Mouse (Mus musculus): ENCODE measurements around the gene Swi5. TPM values are rescaled to one million over a fixed set of nuclear protein-coding genes. Genes with fewer than 3 reads are reported as not detected.
A peak's percentile ranks its signal among the peaks of the same experiment; 100 is the strongest.

Gene Swi5
- 100 to 1,000 TPM; 291 to 303 TPM for total RNA-seq (2021)
- long read RNA-seq, experiment 1, transcript Swi5-207 (5 exons, 768 nt) = major isoform, 52 of 67 reads
- long read RNA-seq, experiment 1, partial matches to known transcripts = 5 of 67 reads
- long read RNA-seq, experiment 1, other reads (novel, unspliced or antisense) = 7 of 67 reads
- long read RNA-seq, experiment 2, transcript Swi5-204 (5 exons, 522 nt) = minor isoform, 10 of 338 reads
- long read RNA-seq, experiment 2, transcript Swi5-207 (5 exons, 768 nt) = major isoform, 249 of 338 reads
- long read RNA-seq, experiment 2, partial matches to known transcripts = 16 of 338 reads
- long read RNA-seq, experiment 2, other reads (novel, unspliced or antisense) = 61 of 338 reads

DNA sequence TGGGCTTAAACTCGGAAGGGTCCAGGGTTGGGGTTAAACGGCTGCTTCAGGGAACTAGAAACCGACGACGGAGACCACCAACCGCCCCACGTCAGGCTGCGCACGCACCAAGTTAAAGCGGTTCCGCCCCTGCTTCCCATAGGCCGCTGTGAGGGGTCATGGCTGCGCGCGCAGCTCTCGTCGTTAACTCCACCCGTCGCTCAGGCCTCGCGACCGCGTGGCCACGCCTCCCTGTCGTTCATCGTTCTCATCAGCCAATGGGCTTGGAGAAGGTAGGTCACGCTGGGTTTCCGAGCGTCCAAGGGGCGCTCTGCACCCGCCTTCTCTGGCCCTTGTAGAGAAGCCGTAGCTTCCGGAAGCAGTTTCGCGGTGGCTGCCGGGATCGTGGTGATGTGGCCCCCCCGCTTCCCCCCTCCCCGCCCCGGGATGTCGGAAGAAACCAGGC is at the start of gene Swi5:
Swi5 (minus strand) TSS at position 153 of the 445 bp plus-strand sequence.
- DNase-seq (ENCODE audit: low spot score in 2 of 2) = peak; percentile 92 to 96

DNA sequence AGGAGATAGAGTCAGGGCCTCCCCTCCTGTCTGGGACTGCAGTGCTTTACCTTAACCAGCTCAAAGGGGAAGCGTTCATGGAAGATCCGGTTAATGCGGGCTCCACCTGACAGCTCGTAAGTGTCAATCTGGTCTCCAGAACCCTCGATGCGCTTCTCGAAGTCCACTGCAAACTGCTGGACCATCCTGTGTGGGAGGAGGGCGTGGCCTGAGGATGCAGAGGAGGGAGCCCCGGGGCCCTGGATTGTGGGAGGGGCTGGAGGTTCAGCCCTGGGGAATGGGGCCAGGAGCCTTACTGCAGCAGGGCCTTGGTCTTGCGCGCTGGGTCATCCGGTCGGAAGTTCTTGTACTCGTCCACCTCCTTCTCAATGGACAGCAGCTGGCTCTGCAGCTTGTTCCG is 48.0 kb upstream of the Swi5 start:
- DNase-seq (ENCODE audit: low spot score in 2 of 2) = no peak

DNA sequence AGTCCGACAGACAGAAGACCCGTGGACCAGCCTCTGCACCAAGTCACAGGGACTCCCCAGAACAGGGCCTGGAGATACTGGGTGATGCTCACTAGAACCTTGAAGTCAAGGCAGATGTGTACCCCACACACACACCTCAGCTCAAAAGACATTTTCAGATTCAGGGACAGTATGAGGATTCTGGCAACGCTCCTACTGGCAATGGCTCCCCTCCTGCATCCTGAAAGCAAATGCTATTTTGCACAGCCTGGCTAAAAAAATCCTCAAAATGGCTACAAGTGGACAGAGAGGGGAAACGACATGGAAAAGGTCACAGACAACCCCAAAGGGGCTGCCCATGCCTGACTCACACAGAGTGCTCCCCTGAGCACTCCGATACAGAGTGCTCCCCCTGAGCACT is 44.3 kb upstream of the Swi5 start:
- no peak for DNase-seq (ENCODE audit: low spot score in 2 of 2)

DNA sequence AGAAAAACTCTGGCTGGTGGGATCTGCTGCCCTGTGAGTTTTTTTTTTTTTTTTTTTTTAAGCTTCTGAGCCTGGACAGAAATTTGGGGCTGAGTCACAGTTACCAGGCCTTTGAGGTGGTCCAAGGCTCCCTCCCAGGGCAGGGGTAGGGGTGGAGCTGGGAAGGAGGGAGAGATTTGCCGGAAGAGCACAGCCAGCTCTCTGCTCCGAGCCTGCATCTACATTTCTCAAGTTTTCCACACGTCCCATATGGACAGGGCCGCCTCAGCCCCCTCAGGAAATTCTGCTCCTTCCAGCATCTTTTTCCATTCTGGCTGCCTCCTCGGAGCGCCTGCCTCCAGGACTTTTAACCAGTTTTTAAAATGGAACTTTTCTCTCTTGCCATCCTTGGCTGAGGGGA is 41.7 kb upstream of the Swi5 start:
- DNase-seq (ENCODE audit: low spot score in 2 of 2) = no peak

DNA sequence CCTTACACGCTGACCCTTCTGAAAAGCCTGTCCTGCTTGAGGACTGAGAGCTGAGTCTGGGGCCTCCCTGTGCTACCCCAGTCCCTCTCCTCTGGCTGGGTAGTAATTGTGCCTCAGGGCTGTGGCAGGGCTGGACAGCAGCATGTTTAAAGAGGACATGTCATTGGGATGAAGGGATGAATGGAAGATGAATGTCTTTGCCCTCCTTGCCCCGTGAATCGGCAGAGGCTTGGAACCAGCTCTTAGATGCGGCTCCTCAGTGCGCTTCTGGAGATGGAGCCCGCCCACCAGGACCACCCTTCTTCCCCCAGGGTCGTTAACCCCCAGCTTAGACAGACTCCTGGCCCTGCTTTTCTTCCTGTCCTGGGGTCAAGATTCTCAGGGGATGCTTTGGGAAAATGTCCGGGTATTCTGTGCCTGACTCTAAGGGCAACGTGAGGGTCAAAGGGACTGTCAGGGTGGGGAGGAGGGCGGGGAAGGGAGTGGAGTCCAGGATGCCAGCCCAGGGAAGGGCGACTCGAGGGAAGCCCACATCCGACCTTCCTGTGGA is 41.1 kb upstream of the Swi5 start:
- no peak for DNase-seq (ENCODE audit: low spot score in 2 of 2)

DNA sequence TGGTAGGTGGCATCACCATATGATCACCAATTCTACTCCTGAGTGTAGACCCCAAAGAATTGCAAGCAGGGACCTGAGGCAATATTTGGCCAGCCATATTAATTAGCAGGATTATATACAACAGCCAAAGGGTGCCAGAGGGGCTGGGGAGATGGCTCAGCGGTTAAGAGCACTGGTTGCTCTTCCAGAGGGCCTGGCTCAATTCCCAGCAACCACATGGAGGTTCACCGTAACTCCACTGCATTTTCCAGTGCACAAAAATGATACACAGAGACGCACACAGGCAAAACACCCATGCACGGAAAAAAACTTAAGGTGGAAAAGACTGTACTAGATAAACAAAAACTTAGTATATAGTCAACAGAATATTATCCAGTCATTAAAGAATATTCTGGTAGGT is 39.3 kb upstream of the Swi5 start:
- DNase-seq (ENCODE audit: low spot score in 2 of 2) = no peak

DNA sequence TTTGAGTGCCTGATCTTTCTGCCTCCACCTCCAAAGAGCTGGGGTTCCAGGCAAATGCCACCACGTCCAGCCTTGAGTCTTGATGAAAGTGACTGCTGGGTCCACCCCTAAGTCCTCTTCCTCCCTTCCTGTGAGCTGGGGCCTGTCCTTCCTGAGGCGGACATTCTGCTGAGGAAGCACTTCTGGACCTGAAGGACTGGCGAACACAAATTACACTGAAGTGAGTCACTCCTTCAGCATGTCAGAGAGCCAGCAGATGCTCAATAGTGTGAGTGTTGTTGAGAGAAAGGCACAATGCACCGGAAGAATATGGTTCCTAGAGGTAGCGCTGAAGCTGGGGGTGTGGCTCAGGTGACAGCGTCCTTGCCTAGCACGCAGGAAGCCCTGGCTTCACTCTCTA is 37.5 kb upstream of the Swi5 start:
- DNase-seq (ENCODE audit: low spot score in 2 of 2) = no peak

DNA sequence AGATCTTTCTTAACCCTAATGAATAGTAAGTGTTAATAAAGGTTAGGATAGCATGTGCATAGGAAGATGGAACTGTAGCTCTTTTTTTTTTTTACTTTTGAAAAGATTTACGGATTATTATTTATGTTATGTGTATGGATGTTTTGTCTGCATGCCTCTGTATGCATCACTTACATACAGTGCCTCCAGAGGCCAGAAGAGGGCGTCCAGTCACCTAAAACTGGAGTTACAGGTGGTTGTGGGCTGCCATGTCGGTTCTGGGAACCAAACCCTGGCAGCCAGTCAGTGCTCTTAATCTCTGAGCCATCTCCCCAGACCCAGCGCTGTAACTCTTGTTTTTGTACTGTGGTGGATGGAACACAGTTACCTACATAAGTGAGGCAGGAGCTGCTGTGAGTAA is 36.4 kb upstream of the Swi5 start:
- no peak for DNase-seq (ENCODE audit: low spot score in 2 of 2)

DNA sequence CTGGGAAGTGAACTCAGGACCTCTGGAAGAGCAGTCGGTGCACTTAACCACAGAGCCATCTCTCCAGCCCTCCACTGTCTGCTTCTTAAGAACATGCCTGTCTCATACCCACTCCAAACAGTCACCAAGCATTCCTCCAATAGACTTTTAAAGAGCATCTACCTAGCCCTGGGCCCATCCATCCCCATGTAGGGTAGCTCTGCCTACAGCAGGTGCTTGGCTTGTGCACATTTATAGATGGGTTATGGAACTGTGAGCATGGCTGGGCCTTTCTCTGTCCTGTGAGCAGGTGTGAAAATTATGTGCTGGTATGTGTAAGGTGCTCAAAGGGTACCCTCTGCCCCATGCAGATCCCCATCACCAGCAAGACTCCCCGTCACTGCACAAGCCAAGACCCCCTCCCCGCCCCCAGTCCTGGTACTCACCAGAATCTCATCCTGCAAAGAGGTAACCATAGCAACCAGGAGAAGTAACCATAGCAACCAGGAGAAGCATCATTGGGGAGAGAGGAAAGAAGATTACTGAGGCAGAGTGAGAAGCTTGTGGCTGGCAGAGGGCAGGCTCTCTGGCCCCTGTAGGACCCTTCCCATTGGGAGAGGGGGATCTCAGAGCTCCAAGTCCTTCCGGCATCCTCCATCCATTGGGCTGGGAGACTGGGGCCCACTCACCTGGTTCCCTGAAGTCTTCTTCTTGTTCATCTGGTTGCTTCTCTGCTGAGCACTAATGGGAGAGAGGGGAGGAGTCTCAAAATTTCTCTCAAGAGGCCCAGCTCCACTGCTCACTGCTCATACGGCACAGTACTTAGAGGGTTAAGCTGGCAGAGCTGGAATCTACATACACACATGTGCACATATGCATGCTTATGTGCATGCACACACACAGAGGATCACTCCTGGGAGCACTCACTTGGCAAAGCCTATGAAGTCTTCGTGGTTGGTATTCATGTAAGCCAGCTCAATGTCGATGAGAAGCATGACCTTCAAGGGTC is 35.2 kb upstream of the Swi5 start:
- DNase-seq (ENCODE audit: low spot score in 2 of 2) = no peak

DNA sequence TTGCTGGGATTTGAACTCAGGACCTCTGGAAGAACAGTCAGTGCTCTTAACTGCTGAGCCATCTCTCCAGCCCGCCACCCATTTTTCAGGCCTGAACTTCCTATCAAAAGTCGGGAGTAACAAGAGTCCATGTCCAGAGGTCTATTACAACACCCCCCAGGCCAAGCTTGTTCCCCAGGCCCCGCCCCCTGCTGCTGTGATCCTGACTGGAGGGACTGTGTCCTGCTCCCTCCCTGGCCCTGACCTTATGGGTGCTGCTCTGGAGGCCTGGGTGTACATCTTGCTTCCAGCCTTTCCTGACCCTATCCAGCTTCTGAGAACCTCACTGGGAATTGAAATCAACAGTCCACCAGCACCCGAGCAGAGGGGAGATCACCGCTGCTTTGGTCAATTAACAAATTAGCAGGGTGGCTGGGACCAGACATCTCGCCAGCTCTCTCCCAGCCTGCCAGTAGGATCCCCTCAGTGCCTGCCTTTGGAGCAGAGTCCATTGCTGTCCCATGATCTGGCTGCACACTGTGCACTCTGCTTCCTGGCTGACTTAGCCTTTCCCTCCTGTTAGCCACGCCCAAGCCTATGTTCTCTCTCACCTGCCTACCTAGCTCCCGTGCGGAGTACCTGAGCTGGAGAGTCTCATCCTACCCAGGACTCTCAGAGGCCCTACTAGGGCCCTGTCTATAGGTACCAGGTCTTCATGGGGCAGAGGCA is 33.9 kb upstream of the Swi5 start:
- DNase-seq (ENCODE audit: low spot score in 2 of 2) = no peak

DNA sequence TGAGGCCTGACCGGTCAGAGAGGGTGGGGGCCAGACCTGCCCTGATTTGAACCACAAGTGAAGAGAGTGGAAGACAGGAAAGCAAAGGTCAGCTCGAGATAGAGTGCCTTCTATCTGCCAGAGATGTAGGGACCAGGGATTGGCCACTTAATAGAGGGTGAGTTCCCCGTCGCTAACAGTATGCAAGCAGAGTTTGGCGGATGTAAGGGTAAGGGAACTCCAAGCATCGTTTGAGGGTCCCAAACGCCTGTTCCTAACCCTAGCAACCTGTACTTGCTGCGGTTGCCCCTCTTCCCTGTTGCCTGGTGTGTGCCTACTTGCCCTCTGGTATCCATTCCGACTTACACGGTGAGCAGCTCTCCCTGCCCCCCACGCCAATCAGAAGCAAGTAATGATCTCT is 32.8 kb upstream of the Swi5 start:
- DNase-seq (ENCODE audit: low spot score in 2 of 2) = no peak

DNA sequence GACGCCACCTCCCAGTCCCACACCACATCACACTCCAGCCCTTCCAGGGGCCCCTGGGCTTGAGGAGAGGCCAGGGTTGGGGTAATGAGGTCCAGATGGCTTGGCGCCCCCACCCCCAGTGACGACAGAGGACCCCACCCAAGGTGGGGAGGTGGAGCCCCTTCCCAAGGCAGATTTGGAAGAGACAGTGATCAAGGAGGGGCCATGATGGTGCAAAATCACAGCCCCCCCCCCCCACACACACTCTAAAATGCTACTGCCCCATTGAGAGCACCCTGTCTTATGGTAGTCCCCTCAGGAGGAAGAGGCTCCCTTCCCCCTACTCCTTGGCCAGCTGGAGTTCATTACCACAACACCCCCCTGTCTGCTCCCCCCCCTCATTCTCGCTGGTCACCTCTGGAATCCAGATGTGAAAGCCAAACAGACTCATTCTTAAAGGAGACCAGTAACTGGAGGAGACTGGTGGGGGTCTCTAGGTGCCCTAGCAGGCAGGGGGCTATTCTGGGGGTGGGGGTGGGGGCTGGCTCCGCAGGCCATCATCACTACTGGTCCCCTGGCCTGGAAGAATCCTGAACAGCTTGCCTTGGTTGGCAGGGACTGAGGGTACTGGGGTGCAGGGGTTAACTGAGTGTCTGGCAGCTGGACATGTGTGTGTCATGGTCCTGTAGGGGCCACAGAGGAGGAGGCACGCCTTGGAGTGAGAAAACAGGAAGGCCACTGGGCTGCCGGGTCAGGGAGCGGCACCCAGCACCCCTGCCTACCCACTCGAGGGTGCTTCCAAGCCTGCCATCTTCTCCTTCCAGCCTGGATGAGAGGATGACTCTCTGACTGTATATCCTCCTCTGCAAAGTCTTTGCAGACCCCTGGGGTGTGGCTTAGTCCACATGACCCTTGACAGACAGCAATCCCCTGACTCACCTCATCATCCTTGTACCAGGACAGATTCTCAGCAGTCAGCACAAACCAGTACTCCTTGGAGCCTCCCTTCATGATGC is 32.0 kb upstream of the Swi5 start:
- DNase-seq (ENCODE audit: low spot score in 2 of 2) = no peak

DNA sequence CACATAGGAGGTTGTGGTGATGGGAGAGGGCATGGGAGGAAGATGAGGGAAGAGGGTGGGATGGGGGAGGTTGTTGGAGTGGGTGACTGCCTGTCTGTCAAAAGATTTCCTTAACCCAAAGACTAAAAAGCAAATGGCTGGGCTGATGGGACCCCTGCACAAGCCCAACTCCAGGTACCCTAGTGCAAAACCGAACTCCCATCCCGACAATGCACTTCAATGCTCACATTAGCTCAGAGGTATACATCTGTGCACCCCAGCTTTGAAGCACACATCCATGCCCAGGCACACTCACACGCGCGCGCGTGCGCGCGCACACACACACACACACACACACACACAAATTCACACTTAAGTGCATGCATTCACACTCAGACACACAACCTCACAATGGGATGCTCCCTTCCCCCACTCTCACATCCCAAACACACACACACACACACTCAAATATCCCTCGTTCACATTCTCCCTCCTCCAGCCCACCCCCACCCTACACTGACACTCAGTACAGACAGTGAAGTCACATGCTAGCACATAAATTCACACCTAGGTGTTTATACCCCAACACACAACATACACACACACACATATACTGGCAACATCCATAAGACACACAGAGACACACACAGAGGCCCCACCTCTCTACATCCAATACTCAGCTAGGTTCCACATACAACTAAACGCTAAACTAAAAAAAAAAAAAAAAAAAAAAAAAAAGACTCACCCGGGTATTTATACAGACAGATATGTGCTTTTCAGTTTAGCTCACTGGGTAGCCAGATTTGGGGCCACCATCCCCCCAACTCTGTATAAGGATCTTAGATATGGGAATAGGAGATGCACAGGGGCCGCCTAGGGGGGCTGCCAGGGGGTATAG is 31.1 kb upstream of the Swi5 start:
- no peak for DNase-seq (ENCODE audit: low spot score in 2 of 2)

DNA sequence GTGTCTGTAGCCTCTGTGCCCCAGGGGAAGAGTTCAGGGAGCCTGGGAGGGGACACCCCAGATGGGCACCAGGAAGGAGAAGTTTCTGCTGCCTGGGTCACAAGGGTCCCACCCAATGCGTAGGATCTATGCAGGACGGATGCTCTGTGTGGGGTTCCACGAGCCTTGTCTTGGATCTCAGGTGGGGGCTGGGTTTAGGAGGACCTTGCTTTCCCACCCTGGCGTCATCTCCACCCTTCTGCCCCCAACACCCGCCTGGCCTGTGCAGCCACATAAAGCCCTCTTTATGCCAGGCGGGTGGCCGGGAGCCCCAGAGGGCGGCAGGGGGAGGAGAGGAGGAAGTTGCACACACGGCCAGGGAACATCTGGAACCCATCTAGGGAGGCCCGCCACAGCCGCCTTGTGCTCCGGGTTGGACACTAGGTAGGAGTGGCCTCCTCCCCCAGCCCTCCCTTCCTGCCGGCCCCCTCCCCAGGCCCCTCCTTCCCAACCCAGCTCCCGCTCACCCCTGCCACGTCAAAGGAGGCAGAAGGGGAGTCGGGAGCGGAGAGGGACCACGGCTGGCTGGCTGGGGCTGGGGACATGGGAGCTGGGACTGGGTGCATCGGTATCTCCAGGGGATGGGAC is 30.0 kb upstream of the Swi5 start:
- DNase-seq (ENCODE audit: low spot score in 2 of 2) = no peak

DNA sequence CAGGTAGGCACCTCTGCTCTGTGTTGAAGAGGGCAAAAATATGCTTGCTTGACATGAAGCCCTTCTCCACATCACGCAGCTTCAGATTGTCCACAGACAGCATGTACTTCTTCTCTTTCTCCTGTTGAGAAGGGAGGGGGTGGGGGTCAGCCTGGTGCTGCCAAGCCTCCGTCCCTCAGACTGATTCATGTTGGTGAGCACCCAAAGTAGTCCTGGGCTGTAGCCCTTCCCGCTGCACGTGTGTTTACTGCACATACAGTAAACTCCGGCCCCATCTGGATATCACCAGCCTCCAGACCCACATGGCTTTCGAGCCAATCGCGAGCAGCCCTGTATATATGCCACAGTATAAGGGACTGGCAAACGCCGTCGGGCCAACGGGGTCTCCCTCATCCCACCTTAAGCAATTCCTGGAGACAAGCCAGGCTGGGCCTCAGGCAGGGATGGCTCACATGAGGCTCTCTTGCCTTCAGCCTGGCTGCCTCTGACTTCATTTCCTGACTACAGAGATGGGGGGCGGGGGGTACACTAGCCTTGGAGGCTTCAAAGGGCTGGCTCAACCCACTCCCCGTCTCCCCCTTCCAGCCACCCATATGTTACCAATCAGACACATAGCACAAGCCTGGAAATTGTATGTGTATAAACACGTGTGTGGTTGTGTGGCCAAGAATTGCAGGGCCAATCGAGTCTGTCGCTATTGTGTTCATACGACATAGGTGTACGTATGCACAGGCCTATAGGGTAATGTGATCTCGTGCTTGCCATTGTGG is 29.2 kb upstream of the Swi5 start:
- no peak for DNase-seq (ENCODE audit: low spot score in 2 of 2)

DNA sequence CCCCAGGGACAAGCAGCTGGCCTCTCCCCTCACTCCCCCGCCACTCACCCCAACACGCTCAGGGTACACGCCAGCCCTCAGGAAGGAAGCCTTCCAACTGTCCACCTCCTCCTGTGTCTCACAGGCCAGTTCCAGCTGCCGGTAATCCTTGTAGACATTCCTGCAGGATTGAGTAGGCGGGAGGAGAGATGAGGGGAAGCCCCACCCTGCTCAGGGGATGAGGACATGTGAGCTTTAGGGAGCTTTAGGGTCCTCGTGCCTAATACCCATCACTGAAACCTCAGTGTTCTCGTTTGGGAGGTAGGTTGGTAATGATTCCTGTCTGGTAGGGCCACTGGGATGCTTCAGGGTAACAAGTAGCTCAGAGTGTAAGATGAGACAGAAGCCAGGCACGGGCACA is 27.9 kb upstream of the Swi5 start:
- no peak for DNase-seq (ENCODE audit: low spot score in 2 of 2)

DNA sequence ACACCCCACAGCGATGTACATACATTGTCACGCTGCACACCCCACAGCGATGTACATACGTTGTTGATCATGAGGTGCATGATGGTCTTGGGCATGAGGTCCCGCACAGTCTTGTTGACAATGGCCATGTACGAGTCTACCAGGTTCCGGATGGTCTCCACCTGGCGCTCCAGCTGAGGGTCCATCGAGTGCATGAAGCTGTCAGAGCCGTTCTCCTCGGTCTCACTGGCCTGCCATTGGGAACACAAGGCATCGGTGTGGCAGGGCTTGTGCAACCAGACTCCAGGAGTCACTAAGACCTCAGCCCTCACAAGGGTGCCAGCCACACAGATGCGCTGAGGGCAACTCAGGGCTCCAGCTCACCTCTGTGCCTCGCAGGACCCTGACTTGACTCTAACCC is 27.0 kb upstream of the Swi5 start:
- no peak for DNase-seq (ENCODE audit: low spot score in 2 of 2)
